In genomic region chr14:76767301-76767700, GRCm38 (mm10) we compare ENCODE assay signal across 18 mouse cellular contexts.
A peak's percentile ranks its signal among the peaks of the same experiment; 100 is the strongest.
DNase-seq lines count a peak whose midpoint lies in the region; TF ChIP-seq lines count a peak whose summit lies in the region.
"Had no signal": no experiment of that assay in that cellular context is flagged by ENCODE, and none has a peak within 500 bp of the region (broad histone marks: within the 10 kb centered on the region; RNA-seq: fewer than 3 reads in every experiment).

No protein-coding gene starts in this region.

- no peak for TF ChIP-seq CTCF in left cerebral cortex, adult 2 months (IDR thresholded peaks at IDR 0.05)

- intact Hi-C loops in left cerebral cortex, adult 2 months (cut with DNase I): no loop called here
- intact Hi-C loops in left cerebral cortex, postnatal 25 days (cut with DNase I): loop anchor here (10.0 kb wide), 1 partner anchor 238 kb away; no protein-coding TSS in a partner anchor

- no peak for DNase-seq in left cerebral cortex, adult 2 months (ENCODE audit: extremely low spot score in 1 of 2, low spot score in 2 of 2)
- no peak for DNase-seq in left cerebral cortex, postnatal 25 days (ENCODE audit: low spot score in 2 of 2)
- DNase-seq in induced T-regulatory cell, adult 2 months (ENCODE audit: low read depth): peak; percentile 50
- peak; percentile 41 for DNase-seq in thymus, postnatal 0 days (ENCODE audit: low spot score)
- peak; percentile 62 for DNase-seq in thymus, postnatal 4 days
- no peak for DNase-seq in ovary, postnatal 10 days (ENCODE audit: low spot score)
- DNase-seq in embryo, embryonic 9.5 days (ENCODE audit: extremely low spot score): no peak
- DNase-seq: adrenal gland, adult 2 months; adrenal gland, postnatal 36 days; cerebellum, adult 2 months; cerebellum, postnatal 14 days; embryo, embryonic 11 days; gastrocnemius, postnatal 36 days; heart, adult 11 months; heart, postnatal 36 days had no signal

- peak overlapping the region; percentile 19; the same call in 1 of the 2 replicates for H3K27ac ChIP-seq in left cerebral cortex, adult 2 months
- H3K27ac ChIP-seq: embryonic facial prominence, embryonic 12.5 days; heart, embryonic 13.5 days; hindbrain, embryonic 15.5 days had no signal

- no peak overlapping the region for H3K4me3 ChIP-seq in left cerebral cortex, adult 2 months
- H3K4me3 ChIP-seq: embryonic facial prominence, embryonic 12.5 days; heart, embryonic 13.5 days; hindbrain, embryonic 15.5 days had no signal

Comparison
In these comparisons a context has a peak if more than half of its experiments do, and no peak if none do; other contexts are left out.
1. DNase-seq: peak in induced T-regulatory cell, adult 2 months (single experiment), thymus, postnatal 0 days (single experiment) and thymus, postnatal 4 days (single experiment); none in left cerebral cortex, adult 2 months (0 of 2), left cerebral cortex, postnatal 25 days (0 of 2), ovary, postnatal 10 days (single experiment) and embryo, embryonic 9.5 days (single experiment).